Mouse (Mus musculus): Measurements from ENCODE around the gene Pgm5. TPM values are rescaled to one million over a fixed set of nuclear protein-coding genes. Genes with fewer than 3 reads are reported as not detected.

Pgm5 gene
- polyA plus RNA-seq, 1 experiment from 2014 or later, result 1.1 TPM

DNA sequence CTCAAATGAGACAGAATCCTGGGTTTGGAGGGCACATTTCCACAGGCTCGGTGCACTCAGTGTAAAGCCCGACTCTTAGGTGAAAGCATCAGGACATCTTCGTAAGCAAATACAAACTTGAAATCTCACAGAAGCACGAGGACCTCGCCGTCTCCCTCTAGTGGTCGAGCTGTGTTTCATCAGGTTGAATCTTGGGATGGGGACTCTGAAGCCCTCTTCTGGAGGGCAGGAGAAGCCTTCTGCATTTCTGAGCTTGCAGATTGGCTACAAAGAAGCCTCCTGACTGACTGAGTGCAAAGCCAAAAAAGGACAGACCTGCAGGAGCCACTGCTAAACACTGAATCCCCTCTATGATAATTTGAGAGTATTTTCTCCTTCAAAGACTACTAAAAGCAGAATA lies 227.1 kb downstream of the Pgm5 start:
- H3K9ac ChIP-seq, result no peak overlapping the region
- no peaks in the 10 kb centered on the region for H3K27me3 ChIP-seq (replicated peaks)
- H3K27ac ChIP-seq, result no peak overlapping the region
- no peak for ATAC-seq (ENCODE audit: low FRiP score, low read depth)
- H3K4me3 ChIP-seq, result no peak overlapping the region
- H3K4me2 ChIP-seq (replicated peaks), result no peak overlapping the region
- no peaks in the 10 kb centered on the region for H3K9me3 ChIP-seq
- no peaks in the 10 kb centered on the region for H3K36me3 ChIP-seq
- H3K4me1 ChIP-seq, result no peaks in the 10 kb centered on the region
- 7% methylated on average over 7 of the region's 7 CpGs for WGBS

Other genes starting within 250 kb of the Pgm5 start
- gene Tmem252, start 187.8 kb downstream of the Pgm5 start, polyA plus RNA-seq (2016; fragmentation: Nextera tagmentation; extraction: Ambion mirVana), result 1.3 TPM in 2 replicates
- 237 and 247 TPM in 2 replicates for gene Gm10053, start 13.8 kb upstream of the Pgm5 start, polyA plus RNA-seq (2016; fragmentation: Nextera tagmentation; extraction: Ambion mirVana)
- not detected in 2 replicates for gene Foxd4, start 39.3 kb upstream of the Pgm5 start, polyA plus RNA-seq (2016; fragmentation: Nextera tagmentation; extraction: Ambion mirVana)
- gene Cbwd1, start 99.8 kb upstream of the Pgm5 start, polyA plus RNA-seq (2016; fragmentation: Nextera tagmentation; extraction: Ambion mirVana), result 22.2 and 22.4 TPM in 2 replicates
- 0.66 and 1.1 TPM in 2 replicates for gene Dock8, start 137.7 kb upstream of the Pgm5 start, polyA plus RNA-seq (2016; fragmentation: Nextera tagmentation; extraction: Ambion mirVana)